Mouse (Mus musculus): ENCODE data around the gene Dek. TPM values are rescaled to one million over a fixed set of nuclear protein-coding genes. Genes with fewer than 3 reads are reported as not detected.
A peak's percentile ranks its signal among the peaks of the same experiment; 100 is the strongest.

The Dek gene
- polyA plus RNA-seq, 1 experiment from 2014 or later: 286 TPM

- H3K27ac ChIP-seq: peak within 1 kb of the TSS; percentile 69
- H3K27me3 ChIP-seq: no peaks in the 10 kb centered on the region
- ATAC-seq (replicated peaks; ENCODE audit: low FRiP score): no peak
- peak within 1 kb of the TSS; percentile 77 for H3K9ac ChIP-seq
- H3K4me1 ChIP-seq: peaks cover 16% of the 10 kb centered on the region
- WGBS: 17% methylated on average over 10 of the region's 10 CpGs
- H3K4me2 ChIP-seq: peak within 1 kb of the TSS; percentile 93
- H3K36me3 ChIP-seq: peaks cover 11% of the 10 kb centered on the region
- peak within 1 kb of the TSS; percentile 88 for H3K4me3 ChIP-seq (replicated peaks)
- H3K9me3 ChIP-seq (replicated peaks): no peaks in the 10 kb centered on the region
Observed at GRCm38 (mm10) chr13:47044617-47044947, 61.4 kb downstream of the Dek start, which contains the start of gene Tpmt. TSS of gene Tpmt (minus strand) at chr13:47044737.

GRCm38 (mm10) chr13:47043833-47044616, 62.0 kb downstream of the Dek start:
- peaks cover 6% of the 10 kb centered on the region; the same call in 1 of the 2 replicates for H3K36me3 ChIP-seq
- H3K4me2 ChIP-seq: peak overlapping the region; percentile 93
- under 1% methylated on average over 45 of the region's 45 CpGs for WGBS
- H3K9me3 ChIP-seq (replicated peaks): no peaks in the 10 kb centered on the region
- peak overlapping the region; percentile 88 for H3K4me3 ChIP-seq (replicated peaks)
- H3K4me1 ChIP-seq: peaks cover 19% of the 10 kb centered on the region
- peak overlapping the region; percentile 69 for H3K27ac ChIP-seq
- peak; percentile 56 for ATAC-seq (replicated peaks; ENCODE audit: low FRiP score)
- H3K9ac ChIP-seq: peak overlapping the region; percentile 77
- no peaks in the 10 kb centered on the region for H3K27me3 ChIP-seq

- peak; percentile 97 for ATAC-seq (replicated peaks; ENCODE audit: low FRiP score)
- Histone ChIP-seq H3K4me3 (replicated peaks) (peak within 1 kb of the TSS; percentile 88), H3K9me3 (replicated peaks) (no peaks in the 10 kb centered on the region), H3K4me2 (peak within 1 kb of the TSS; percentile 93), H3K27ac (peak within 1 kb of the TSS; percentile 69), H3K9ac (peak within 1 kb of the TSS; percentile 77), H3K27me3 (no peaks in the 10 kb centered on the region), H3K4me1 (peaks cover 19% of the 10 kb centered on the region), H3K36me3 (no peaks in the 10 kb centered on the region)
- under 1% methylated on average over 48 of the region's 48 CpGs for WGBS
Observed at GRCm38 (mm10) chr13:47043030-47043680, 62.8 kb downstream of the Dek start, which contains the start of gene Kdm1b. TSS of gene Kdm1b (plus strand) at chr13:47043499.

- H3K4me3 ChIP-seq (replicated peaks): peak overlapping the region; percentile 88
- WGBS: 50% methylated on average over 8 of the region's 8 CpGs
Observed at GRCm38 (mm10) chr13:47042024-47042633, 63.9 kb downstream of the Dek start.

GRCm38 (mm10) chr13:47040061-47040460, 65.9 kb downstream of the Dek start:
- Histone ChIP-seq H3K4me3 (replicated peaks) (no peak overlapping the region), H3K27me3 (no peaks in the 10 kb centered on the region), H3K4me2 (no peak overlapping the region), H3K36me3 (no peaks in the 10 kb centered on the region), H3K27ac (no peak overlapping the region; the same call in 1 of the 2 replicates), H3K9ac (no peak overlapping the region), H3K4me1 (peaks cover 17% of the 10 kb centered on the region), H3K9me3 (replicated peaks) (no peaks in the 10 kb centered on the region)
- 74% methylated on average over 5 of the region's 5 CpGs for WGBS
- ATAC-seq (replicated peaks; ENCODE audit: low FRiP score): no peak

More at GRCm38 (mm10) chr13:47042024-47042633, 63.9 kb downstream of the Dek start:
- no peaks in the 10 kb centered on the region for H3K9me3 ChIP-seq (replicated peaks)
- no peaks in the 10 kb centered on the region for H3K36me3 ChIP-seq
- no peaks in the 10 kb centered on the region for H3K27me3 ChIP-seq
- no peak for ATAC-seq (replicated peaks; ENCODE audit: low FRiP score)
- H3K9ac ChIP-seq: 0 out of 2 replicates have a peak overlapping the region, but pooled peaks have one; percentile 40
- H3K27ac ChIP-seq: peak overlapping the region; percentile 54; the same call in 1 of the 2 replicates
- peak overlapping the region; percentile 93 for H3K4me2 ChIP-seq
- peaks cover 18% of the 10 kb centered on the region for H3K4me1 ChIP-seq

- H3K9ac ChIP-seq: no peak overlapping the region
- H3K9me3 ChIP-seq (replicated peaks): no peaks in the 10 kb centered on the region
- peaks cover 7% of the 10 kb centered on the region for H3K4me1 ChIP-seq
- H3K27me3 ChIP-seq: no peaks in the 10 kb centered on the region
- 88% methylated on average over 6 of the region's 6 CpGs for WGBS
- H3K36me3 ChIP-seq: no peaks in the 10 kb centered on the region
- ATAC-seq (replicated peaks; ENCODE audit: low FRiP score): no peak
- no peak overlapping the region for H3K27ac ChIP-seq
- no peak overlapping the region for H3K4me2 ChIP-seq
- no peak overlapping the region for H3K4me3 ChIP-seq (replicated peaks)
Observed at GRCm38 (mm10) chr13:47037946-47038345, 68.1 kb downstream of the Dek start.

Other genes starting within 250 kb of the Dek start
- gene Kif13a, start 176.3 kb downstream of the Dek start, polyA plus RNA-seq (2015; fragmentation: Nextera tagmentation; extraction: Ambion mirVana): 14.3 and 15.4 TPM in 2 replicates
- gene Nhlrc1, start 91.4 kb downstream of the Dek start, polyA plus RNA-seq (2015; fragmentation: Nextera tagmentation; extraction: Ambion mirVana): 3.5 and 3.6 TPM in 2 replicates
- gene Kdm1b, start 62.7 kb downstream of the Dek start, polyA plus RNA-seq (2015; fragmentation: Nextera tagmentation; extraction: Ambion mirVana): 11.7 and 11.8 TPM in 2 replicates
- 29.1 and 31.7 TPM in 2 replicates for gene Tpmt, start 61.5 kb downstream of the Dek start, polyA plus RNA-seq (2015; fragmentation: Nextera tagmentation; extraction: Ambion mirVana)
- gene Rnf144b, start 16.5 kb upstream of the Dek start, polyA plus RNA-seq (2015; fragmentation: Nextera tagmentation; extraction: Ambion mirVana): 0.69 and 0.71 TPM in 2 replicates